Mouse (Mus musculus) brain, embryonic 14.5 days (tissue): Measurements from ENCODE around the gene Pip4k2a.

Experiments used
- CTCF ChIP-seq: fragments of 200-500 bp; IDR thresholded peaks from 2 replicates; pipeline ENCODE4 v1.5.1; 2012; ENCODE audit warnings: inconsistent platforms, mild to moderate bottlenecking, moderate library complexity, borderline replicate concordance; ENCODE audit not compliant: insufficient read depth, insufficient read length; ENCODE audit errors: extremely low read depth
- POLR2A ChIP-seq: fragments of 200-500 bp; IDR thresholded peaks from 2 replicates; pipeline ENCODE4 v1.6.1; 2012; ENCODE audit warnings: mild to moderate bottlenecking, inconsistent platforms, borderline replicate concordance; ENCODE audit not compliant: poor library complexity, insufficient read depth, insufficient read length, severe bottlenecking; ENCODE audit errors: extremely low read depth

DNA sequence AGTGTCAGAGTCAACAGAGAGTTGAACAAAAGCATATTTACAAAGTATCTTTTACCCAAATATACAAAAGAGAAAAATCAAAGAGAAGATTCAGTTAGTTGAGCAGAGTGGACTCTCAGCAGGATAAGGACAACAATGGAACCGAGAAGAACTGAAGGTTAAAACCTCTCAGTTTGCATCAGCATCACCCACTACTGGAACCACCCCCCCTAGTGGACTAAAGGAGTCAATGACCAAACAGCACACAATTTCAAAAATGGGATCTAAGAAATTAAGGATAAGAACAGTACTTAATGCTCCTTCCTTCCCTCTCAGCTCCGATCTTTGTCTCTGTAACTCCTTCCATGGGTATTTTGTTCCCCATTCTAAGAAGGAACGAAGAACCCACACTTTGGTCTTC is 113.6 kb downstream of the Pip4k2a start:
- TF ChIP-seq CTCF (no peak), POLR2A (no peak)
